Mouse (Mus musculus) heart, embryonic 15.5 days (tissue): ENCODE measurements around the gene Inpp4b. TPM values are rescaled to one million over a fixed set of nuclear protein-coding genes. Genes with fewer than 3 reads are reported as not detected.
A peak's percentile ranks its signal among the peaks of the same experiment; 100 is the strongest.
"Not testable (repeated sequence)": the region's sequence is repeated elsewhere in the genome, so short reads cannot be mapped to it uniquely, and the experiment has no call there.

ENCODE experiments used
- ATAC-seq: fragments of 200-750 bp; cut with Nextera tagmentation; replicated peaks from 2 replicates; pipeline ENCODE4 v1.8.0; 2017; ENCODE audit warnings: low read depth, moderate TSS enrichment; ENCODE audit not compliant: insufficient number of reproducible peaks, insufficient read depth, low FRiP score
- H3K27ac ChIP-seq: fragments of 300-500 bp; sonication (generic); 2 replicates; pipeline ENCODE4 v1.5.1; 2015; ENCODE audit warnings: mild to moderate bottlenecking, inconsistent platforms
- H3K27me3 ChIP-seq: fragments of 300-500 bp; sonication (generic); 2 replicates; pipeline ENCODE4 v1.6.1; 2015; ENCODE audit warnings: inconsistent platforms
- H3K36me3 ChIP-seq: fragments of 300-500 bp; sonication (generic); 2 replicates; pipeline ENCODE4 v1.6.1; 2015; ENCODE audit warnings: mild to moderate bottlenecking, inconsistent platforms
- H3K4me1 ChIP-seq: fragments of 300-500 bp; sonication (generic); replicated peaks from 2 replicates; pipeline ENCODE4 v1.6.1; 2015; ENCODE audit warnings: inconsistent platforms
- H3K4me2 ChIP-seq: fragments of 300-500 bp; sonication (generic); 2 replicates; pipeline ENCODE4 v1.6.1; 2015; ENCODE audit warnings: inconsistent platforms, mild to moderate bottlenecking, moderate library complexity
- H3K4me3 ChIP-seq: fragments of 300-500 bp; sonication (generic); 2 replicates; pipeline ENCODE4 v1.5.1; 2015; ENCODE audit warnings: mild to moderate bottlenecking, inconsistent platforms
- H3K9ac ChIP-seq: fragments of 300-500 bp; sonication (generic); 2 replicates; pipeline ENCODE4 v1.6.1; 2015; ENCODE audit warnings: mild to moderate bottlenecking, inconsistent platforms
- H3K9me3 ChIP-seq: fragments of 300-500 bp; sonication (generic); replicated peaks from 2 replicates; pipeline ENCODE4 v1.6.1; 2016; ENCODE audit warnings: inconsistent platforms
- WGBS: fragments of 180-500 bp; shearing (Covaris S2); methylation state at CpG from one replicate; pipeline ENCODE4 v1.1.7; 2015; ENCODE audit warnings: mixed read lengths; 5-methylcytosine and 5-hydroxymethylcytosine counted together
- polyA plus RNA-seq: library from polyadenylated mRNA; unstranded; fragments of >200 nt; fragmentation: Nextera tagmentation; extraction: Ambion mirVana; gene quantifications from 2 replicates; pipeline ENCODE4 v1.2.1, GENCODE M21; 2015

Gene Inpp4b
- polyA plus RNA-seq, 1 experiment from 2014 or later: 11.4 TPM

- no peaks in the 10 kb centered on the region for H3K9me3 ChIP-seq
- H3K27ac ChIP-seq: no peak overlapping the region
- peaks cover 4% of the 10 kb centered on the region; the same call in 1 of the 2 replicates for H3K36me3 ChIP-seq
- H3K4me2 ChIP-seq: no peak overlapping the region
- ATAC-seq: no peak
- no peak overlapping the region for H3K4me3 ChIP-seq
- WGBS: 77% methylated on average over 1 of the region's 1 CpGs
- no peak overlapping the region for H3K9ac ChIP-seq
- no peaks in the 10 kb centered on the region for H3K4me1 ChIP-seq
- no peaks in the 10 kb centered on the region for H3K27me3 ChIP-seq
Measured at GRCm38 (mm10) chr8:81996823-81997222, 654.5 kb downstream of the Inpp4b start.

GRCm38 (mm10) chr8:82004158-82004557 is 661.8 kb downstream of the Inpp4b start:
- Histone ChIP-seq H3K27ac (no peak overlapping the region), H3K9ac (no peak overlapping the region), H3K9me3 (no peaks in the 10 kb centered on the region), H3K4me3 (no peak overlapping the region), H3K4me1 (no peaks in the 10 kb centered on the region), H3K27me3 (no peaks in the 10 kb centered on the region), H3K4me2 (no peak overlapping the region), H3K36me3 (peaks cover 1% of the 10 kb centered on the region; the same call in 1 of the 2 replicates)
- WGBS: 89% methylated on average over 4 of the region's 4 CpGs
- ATAC-seq: no peak

- no peak for ATAC-seq
- H3K9ac ChIP-seq: no peak overlapping the region
- no peaks in the 10 kb centered on the region for H3K9me3 ChIP-seq
- no peak overlapping the region for H3K27ac ChIP-seq
- H3K4me2 ChIP-seq: no peak overlapping the region
- H3K4me1 ChIP-seq: no peaks in the 10 kb centered on the region
- 70% methylated on average over 2 of the region's 2 CpGs for WGBS
- no peak overlapping the region for H3K4me3 ChIP-seq
- H3K36me3 ChIP-seq: no peaks in the 10 kb centered on the region
- no peaks in the 10 kb centered on the region for H3K27me3 ChIP-seq
Measured at GRCm38 (mm10) chr8:82005466-82005865, 663.1 kb downstream of the Inpp4b start.

- no peak overlapping the region for H3K27ac ChIP-seq
- H3K27me3 ChIP-seq: no peaks in the 10 kb centered on the region
- WGBS: 89% methylated on average over 5 of the region's 5 CpGs
- no peak overlapping the region for H3K4me2 ChIP-seq
- no peak overlapping the region for H3K9ac ChIP-seq
- no peaks in the 10 kb centered on the region for H3K9me3 ChIP-seq
- no peak for ATAC-seq
- H3K4me3 ChIP-seq: no peak overlapping the region
- H3K4me1 ChIP-seq: no peaks in the 10 kb centered on the region
- no peaks in the 10 kb centered on the region for H3K36me3 ChIP-seq
Measured at GRCm38 (mm10) chr8:82017792-82018191, 675.4 kb downstream of the Inpp4b start.

GRCm38 (mm10) chr8:82027401-82027800 is 685.0 kb downstream of the Inpp4b start:
- H3K9ac ChIP-seq: no peak overlapping the region
- H3K4me3 ChIP-seq: no peak overlapping the region
- no peak overlapping the region for H3K4me2 ChIP-seq
- ATAC-seq: 0 out of 2 replicates have a peak, but pooled peaks have one; percentile 39
- H3K27me3 ChIP-seq: no peaks in the 10 kb centered on the region
- no peaks in the 10 kb centered on the region for H3K9me3 ChIP-seq
- no peaks in the 10 kb centered on the region for H3K36me3 ChIP-seq
- H3K27ac ChIP-seq: 0 out of 2 replicates have a peak overlapping the region, but pooled peaks have one; percentile 13
- 51% methylated on average over 3 of the region's 3 CpGs for WGBS
- H3K4me1 ChIP-seq: 0 out of 2 replicates have a peak, but pooled peaks cover 2% of the 10 kb centered on the region

- H3K4me3 ChIP-seq: no peak overlapping the region
- no peak overlapping the region for H3K4me2 ChIP-seq
- no peak for ATAC-seq
- H3K27ac ChIP-seq: no peak overlapping the region
- no peaks in the 10 kb centered on the region for H3K36me3 ChIP-seq
- no peak overlapping the region for H3K9ac ChIP-seq
- 19% methylated on average over 1 of the region's 1 CpGs for WGBS
- no peaks in the 10 kb centered on the region for H3K9me3 ChIP-seq
- H3K4me1 ChIP-seq: 0 out of 2 replicates have a peak, but pooled peaks cover 2% of the 10 kb centered on the region
- no peaks in the 10 kb centered on the region for H3K27me3 ChIP-seq
Measured at GRCm38 (mm10) chr8:82028896-82029295, 686.5 kb downstream of the Inpp4b start.

GRCm38 (mm10) chr8:82032035-82032434 is 689.7 kb downstream of the Inpp4b start:
- not testable (repeated sequence) for H3K27ac ChIP-seq, H3K36me3 ChIP-seq, H3K9ac ChIP-seq, H3K9me3 ChIP-seq, H3K4me1 ChIP-seq, H3K4me3 ChIP-seq, H3K4me2 ChIP-seq, ATAC-seq, H3K27me3 ChIP-seq

GRCm38 (mm10) chr8:82054030-82054429 is 711.7 kb downstream of the Inpp4b start:
- WGBS: 68% methylated on average over 3 of the region's 3 CpGs
- H3K4me2 ChIP-seq: no peak overlapping the region
- H3K9me3 ChIP-seq: no peaks in the 10 kb centered on the region
- H3K27ac ChIP-seq: no peak overlapping the region
- no peak overlapping the region for H3K9ac ChIP-seq
- H3K27me3 ChIP-seq: no peaks in the 10 kb centered on the region
- no peaks in the 10 kb centered on the region for H3K36me3 ChIP-seq
- no peak for ATAC-seq
- H3K4me1 ChIP-seq: no peaks in the 10 kb centered on the region
- no peak overlapping the region for H3K4me3 ChIP-seq

- 59% methylated on average over 3 of the region's 3 CpGs for WGBS
- Histone ChIP-seq H3K9me3 (no peaks in the 10 kb centered on the region), H3K27me3 (no peaks in the 10 kb centered on the region), H3K36me3 (no peaks in the 10 kb centered on the region), H3K4me1 (no peaks in the 10 kb centered on the region), H3K27ac (no peak overlapping the region), H3K9ac (no peak overlapping the region), H3K4me2 (no peak overlapping the region), H3K4me3 (no peak overlapping the region)
- no peak for ATAC-seq
Measured at GRCm38 (mm10) chr8:82067619-82068018, 725.3 kb downstream of the Inpp4b start.

- H3K4me3 ChIP-seq: no peak overlapping the region
- no peak overlapping the region for H3K4me2 ChIP-seq
- H3K27me3 ChIP-seq: no peaks in the 10 kb centered on the region
- no peaks in the 10 kb centered on the region for H3K36me3 ChIP-seq
- H3K9ac ChIP-seq: no peak overlapping the region
- H3K27ac ChIP-seq: no peak overlapping the region
- ATAC-seq: no peak
- H3K4me1 ChIP-seq: no peaks in the 10 kb centered on the region
- no peaks in the 10 kb centered on the region for H3K9me3 ChIP-seq
Measured at GRCm38 (mm10) chr8:82079267-82079666, 736.9 kb downstream of the Inpp4b start.

- H3K27me3 ChIP-seq, H3K9ac ChIP-seq, ATAC-seq, H3K4me3 ChIP-seq, H3K9me3 ChIP-seq, H3K4me2 ChIP-seq, H3K27ac ChIP-seq, H3K36me3 ChIP-seq, H3K4me1 ChIP-seq: not testable (repeated sequence)
- 81% methylated on average over 7 of the region's 7 CpGs for WGBS
Measured at GRCm38 (mm10) chr8:82086631-82087030, 744.3 kb downstream of the Inpp4b start.

- Histone ChIP-seq H3K27ac (no peak overlapping the region), H3K36me3 (no peaks in the 10 kb centered on the region), H3K4me1 (no peaks in the 10 kb centered on the region), H3K4me3 (no peak overlapping the region), H3K4me2 (no peak overlapping the region), H3K9ac (no peak overlapping the region), H3K9me3 (no peaks in the 10 kb centered on the region), H3K27me3 (no peaks in the 10 kb centered on the region)
- 77% methylated on average over 1 of the region's 1 CpGs for WGBS
- no peak for ATAC-seq
Measured at GRCm38 (mm10) chr8:82090901-82091300, 748.5 kb downstream of the Inpp4b start.
